Mouse (Mus musculus) left cerebral cortex, postnatal 14 days (tissue): ENCODE results near the gene Abcg1. TPM values are rescaled to one million over a fixed set of nuclear protein-coding genes. Genes with fewer than 3 reads are reported as not detected.
A peak's percentile ranks its signal among the peaks of the same experiment; 100 is the strongest.

ENCODE experiments used
- DNase-seq, 2 experiments: peaks; one replicate each; pipeline ENCODE4 v3.0.0; 2021 to 2022; ENCODE audit warnings: low spot score in 2 of 2, mixed read lengths in 1 of 2
- intact Hi-C: fragments of 180-260 bp; cut with DNase I; formaldehyde crosslinking; loops from one replicate; pipeline ENCODE4 v1.15.1; 2025
- long read RNA-seq, 2 experiments: library from polyadenylated mRNA; stranded (forward); transcript quantifications; one replicate each; pipeline ENCODE4 v2.0.0; 2021
- total RNA-seq, 2 experiments: library from RNA; stranded (reverse); gene quantifications; 2 replicates each; pipeline ENCODE4 v1.2.3; 2021

Abcg1 gene
- total RNA-seq: 10 to 100 TPM; 41.6 to 52.7 TPM
- long read RNA-seq, experiment 1, full-length matches to known transcripts: 7 of 13 reads
- long read RNA-seq, experiment 1, partial matches to known transcripts: 1 of 13 reads
- long read RNA-seq, experiment 1, other reads (novel, unspliced or antisense): 5 of 13 reads
- long read RNA-seq, experiment 2, full-length matches to known transcripts: 8 of 13 reads
- long read RNA-seq, experiment 2, partial matches to known transcripts: 4 of 13 reads
- long read RNA-seq, experiment 2, other reads (novel, unspliced or antisense): 1 of 13 reads

DNA sequence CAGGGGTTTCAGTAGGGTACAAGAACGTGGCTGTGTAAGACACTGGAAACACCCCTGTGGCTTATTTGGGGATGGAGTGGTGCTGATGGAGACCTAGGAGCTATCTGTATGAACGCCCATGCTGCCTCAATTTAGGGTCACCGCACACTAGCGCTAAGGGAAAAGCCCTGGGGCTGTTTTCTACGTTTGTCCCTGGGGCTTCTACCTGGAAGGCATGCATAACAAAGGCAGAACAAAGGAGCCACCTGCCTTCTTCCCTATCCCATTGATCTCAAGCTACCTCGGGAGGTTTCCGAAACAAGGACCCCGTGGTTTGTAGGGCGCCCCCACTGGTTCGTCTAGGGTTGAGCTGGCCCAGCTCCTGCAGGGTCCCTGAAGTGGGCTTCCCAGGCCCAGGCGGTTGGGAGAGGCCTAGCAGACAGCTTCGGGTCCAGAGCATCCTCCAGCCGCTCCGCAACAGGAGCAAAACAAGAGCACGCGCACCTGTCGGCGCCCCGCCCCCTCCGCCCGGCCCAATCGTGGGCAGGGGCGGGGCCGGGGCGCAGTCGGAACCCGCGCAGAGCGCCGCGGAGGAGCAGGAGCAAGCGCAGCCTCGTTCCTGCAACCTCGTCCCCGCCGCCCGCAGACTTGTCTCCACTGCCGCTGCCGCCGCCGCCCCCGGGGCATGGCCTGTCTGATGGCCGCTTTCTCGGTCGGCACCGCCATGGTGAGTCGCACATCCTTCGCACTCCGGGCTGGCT lies at the start of gene Abcg1:
Abcg1 (plus strand) TSS at position 525 of the 740 bp plus-strand sequence.
- DNase-seq: peak; percentile 62 to 79
- intact Hi-C loops: loop anchor here (2.0 kb wide), 1 partner anchor 61 kb away; no protein-coding TSS in a partner anchor

GRCm38 (mm10) chr17:31008416-31008815 lies 49.1 kb upstream of the Abcg1 start:
- intact Hi-C loops: no loop called here

GRCm38 (mm10) chr17:31011551-31012394 lies 45.7 kb upstream of the Abcg1 start:
- DNase-seq: peak; percentile 44 to 60
- intact Hi-C loops: loop anchor here (2.0 to 10.0 kb wide), 4 partner anchors 107 to 483 kb away; no protein-coding TSS in a partner anchor

More at GRCm38 (mm10) chr17:31008416-31008815, 49.1 kb upstream of the Abcg1 start:
- DNase-seq: no peak

DNA sequence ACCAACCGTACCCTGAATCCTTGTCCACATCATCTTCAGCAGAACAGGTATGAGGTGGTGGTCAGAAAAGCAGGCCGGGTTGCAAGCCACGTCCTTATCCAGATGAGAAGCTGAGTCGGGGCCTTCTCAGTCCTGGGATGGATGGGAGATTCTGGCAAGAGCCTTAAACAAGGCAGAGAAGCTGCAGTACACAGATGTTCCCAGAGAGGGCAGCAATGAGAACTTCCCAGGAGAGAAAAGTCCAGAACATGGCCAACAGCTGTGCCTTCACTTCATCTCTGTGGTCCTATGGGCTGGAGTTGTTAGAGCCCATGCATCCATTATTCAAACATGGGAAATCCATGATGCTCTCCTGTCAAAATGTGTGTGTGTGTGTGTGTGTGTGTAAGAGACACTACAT lies 39.2 kb upstream of the Abcg1 start:
- DNase-seq: peak; percentile 72 to 73
- intact Hi-C loops: loop anchor here (2.0 to 10.0 kb wide), 3 partner anchors 41 to 477 kb away; no protein-coding TSS in a partner anchor

DNA sequence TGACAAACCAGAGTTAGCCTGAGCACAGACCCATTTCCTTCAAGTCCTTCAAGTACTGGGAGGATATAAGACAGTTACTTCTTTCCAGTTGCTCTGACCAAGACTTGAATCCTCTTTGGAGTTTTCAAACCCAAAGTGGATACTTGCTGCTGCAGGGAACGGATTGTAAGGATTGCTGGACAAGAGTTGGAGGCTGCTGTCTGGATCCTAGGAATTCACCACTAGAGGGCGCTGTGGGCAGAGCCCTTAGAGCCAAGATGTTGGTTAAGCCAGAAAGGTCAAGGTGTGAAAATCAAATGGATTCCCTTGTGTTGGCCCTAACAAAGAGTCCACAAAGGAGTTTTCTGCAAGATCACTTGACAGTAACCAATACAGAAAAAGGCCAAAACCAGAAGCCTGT lies 38.0 kb upstream of the Abcg1 start:
- intact Hi-C loops: loop anchor here (2.0 to 10.0 kb wide), 3 partner anchors 39 to 475 kb away; no protein-coding TSS in a partner anchor
- peak; percentile 54 to 73 for DNase-seq

DNA sequence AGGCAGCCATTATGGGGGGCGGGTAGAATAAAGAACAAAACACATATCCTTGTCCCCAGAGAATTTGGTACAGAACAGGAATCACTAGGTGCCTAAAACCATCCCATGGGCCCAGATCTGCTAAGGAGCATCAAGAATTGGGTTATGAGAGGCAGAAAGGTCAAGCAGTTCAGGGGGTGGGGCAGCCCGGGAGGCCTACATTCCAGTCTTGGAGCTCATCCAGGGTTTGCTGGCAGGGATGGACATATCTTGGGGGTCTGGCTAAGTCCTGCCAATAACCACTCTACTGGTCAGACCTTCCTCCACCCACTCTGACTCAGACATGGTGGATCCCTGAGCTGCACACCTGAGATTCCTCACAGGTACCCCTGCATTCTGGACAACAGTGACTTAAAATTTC lies 37.4 kb upstream of the Abcg1 start:
- intact Hi-C loops: no loop called here
- no peak for DNase-seq

GRCm38 (mm10) chr17:31021276-31021675 lies 36.2 kb upstream of the Abcg1 start:
- intact Hi-C loops: no loop called here
- DNase-seq: no peak

GRCm38 (mm10) chr17:31024125-31024781 lies 33.2 kb upstream of the Abcg1 start:
- intact Hi-C loops: no loop called here

DNA sequence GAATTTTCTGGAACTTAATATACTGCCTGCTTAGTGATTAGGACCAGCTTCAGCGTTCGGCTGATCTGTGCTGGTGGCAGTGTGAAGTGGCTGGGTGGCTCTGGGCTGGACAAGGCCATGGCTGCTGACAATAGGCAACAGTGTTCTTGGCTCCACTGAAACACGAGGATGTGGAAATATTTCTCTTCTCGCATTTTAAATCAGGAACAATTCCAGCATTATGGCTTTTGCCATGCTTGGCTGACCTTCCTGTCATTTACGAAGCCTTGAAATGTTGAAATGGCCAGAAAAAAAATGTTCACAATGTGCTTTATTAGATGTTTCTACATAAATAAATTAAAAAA lies 32.7 kb upstream of the Abcg1 start:
- intact Hi-C loops: no loop called here
- no peak for DNase-seq

More at GRCm38 (mm10) chr17:31024125-31024781, 33.2 kb upstream of the Abcg1 start:
- no peak for DNase-seq

GRCm38 (mm10) chr17:31026986-31027385 lies 30.5 kb upstream of the Abcg1 start:
- DNase-seq: no peak
- intact Hi-C loops: no loop called here

GRCm38 (mm10) chr17:31027723-31028122 lies 29.8 kb upstream of the Abcg1 start:
- DNase-seq: peak in 1 of 2 experiments; percentile 62
- intact Hi-C loops: no loop called here

DNA sequence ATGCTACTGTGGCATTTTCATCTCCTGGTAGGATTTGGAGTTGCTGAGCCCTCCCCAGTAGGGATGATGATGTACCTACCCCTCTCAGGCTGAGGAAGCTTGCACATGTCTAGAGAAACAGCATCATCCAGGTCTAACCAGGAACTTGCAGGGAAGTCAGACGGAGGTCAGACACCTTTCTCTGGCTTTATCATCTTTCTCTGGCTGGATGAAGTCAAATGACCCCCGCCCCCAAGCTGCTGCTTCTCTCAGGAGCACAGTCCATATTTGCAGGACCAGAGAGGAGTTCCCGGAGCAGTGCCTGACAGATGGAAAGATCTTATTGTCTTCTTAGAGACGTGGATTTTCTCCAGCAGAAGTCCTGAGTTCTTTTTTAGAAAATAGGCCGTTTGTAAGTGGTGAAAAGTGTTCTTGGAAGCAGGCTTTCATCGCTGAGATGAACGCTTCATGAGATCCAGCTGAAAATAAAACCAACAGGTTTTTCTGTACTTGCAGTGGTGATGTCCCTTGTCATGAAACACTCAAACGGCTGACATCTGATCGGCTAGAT lies 28.6 kb upstream of the Abcg1 start:
- intact Hi-C loops: no loop called here
- DNase-seq: no peak

GRCm38 (mm10) chr17:31029407-31029806 lies 28.1 kb upstream of the Abcg1 start:
- intact Hi-C loops: no loop called here
- DNase-seq: no peak

DNA sequence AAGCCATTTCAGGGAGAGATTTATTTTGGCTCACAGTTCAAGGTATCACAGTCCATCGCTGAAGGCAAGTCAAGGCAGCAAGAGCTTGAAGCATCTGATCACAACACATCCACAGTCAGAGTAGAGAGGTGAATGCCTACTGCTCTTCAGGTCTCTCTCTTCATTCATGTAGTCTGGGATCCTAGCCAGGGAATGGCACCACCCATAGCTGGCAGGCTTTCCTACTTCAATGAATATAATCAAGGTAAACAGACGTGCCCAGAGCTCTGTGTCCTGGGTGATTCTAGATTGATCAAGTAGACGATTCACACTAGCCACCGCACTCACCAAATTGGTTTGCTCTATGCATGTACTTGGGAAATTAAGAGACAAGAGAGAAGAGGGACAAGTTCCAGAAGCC lies 25.1 kb upstream of the Abcg1 start:
- intact Hi-C loops: no loop called here
- no peak for DNase-seq

- no peak for DNase-seq
- intact Hi-C loops: no loop called here
These were observed 24.2 kb upstream of the Abcg1 start for GRCm38 (mm10) chr17:31033251-31033650.

DNA sequence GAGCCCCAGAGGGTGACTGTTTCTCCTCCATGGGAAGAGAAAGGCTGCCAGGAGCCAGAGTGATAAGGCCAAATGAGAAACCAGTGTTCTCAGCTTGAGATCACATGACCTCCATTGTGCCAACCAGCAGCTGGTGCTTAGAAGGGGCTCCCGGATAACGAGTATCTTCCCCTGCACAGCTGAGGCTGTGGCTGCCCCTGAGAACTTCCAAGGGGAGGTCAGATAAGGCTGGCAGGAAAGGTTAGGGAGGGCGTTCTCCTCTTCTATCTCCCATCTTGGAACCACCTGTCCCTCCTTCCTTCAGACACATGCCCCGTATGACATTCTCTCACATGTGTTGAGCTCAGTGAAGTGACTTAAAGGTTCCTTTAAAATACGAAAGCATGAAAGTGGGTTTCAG lies 23.3 kb upstream of the Abcg1 start:
- intact Hi-C loops: no loop called here
- no peak for DNase-seq

DNA sequence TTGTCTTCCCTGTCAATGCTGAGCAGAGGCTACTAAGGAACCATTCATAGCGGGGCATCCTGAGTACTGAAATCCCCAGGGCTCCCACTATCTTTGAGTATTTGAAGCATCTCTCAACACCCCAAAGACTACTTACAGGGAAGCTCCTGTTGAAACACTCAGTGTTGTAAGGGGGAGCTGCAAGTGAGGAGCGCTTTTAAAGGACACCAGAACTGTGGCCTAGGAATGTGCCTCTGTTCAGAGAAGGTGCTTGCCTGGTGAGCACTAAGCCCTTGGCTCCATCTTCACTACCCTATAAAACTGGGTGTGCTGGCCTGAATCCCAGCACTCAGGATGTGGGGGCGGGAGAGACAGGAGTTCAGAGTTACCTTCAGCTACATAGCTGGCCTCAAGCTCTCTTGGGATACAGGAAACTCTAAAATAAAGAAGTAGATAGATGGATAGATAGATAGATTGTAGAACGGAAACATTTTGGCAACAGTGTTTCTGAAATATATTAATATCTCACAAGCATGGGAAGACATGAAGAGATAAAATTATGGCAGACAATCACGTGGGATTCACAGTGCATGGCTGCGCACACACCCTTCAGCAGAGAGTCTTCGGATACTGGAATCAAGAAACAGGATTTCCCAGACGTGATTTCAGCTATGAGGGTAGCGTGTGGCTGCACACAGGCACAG lies 22.7 kb upstream of the Abcg1 start:
- DNase-seq: no peak
- intact Hi-C loops: no loop called here

DNA sequence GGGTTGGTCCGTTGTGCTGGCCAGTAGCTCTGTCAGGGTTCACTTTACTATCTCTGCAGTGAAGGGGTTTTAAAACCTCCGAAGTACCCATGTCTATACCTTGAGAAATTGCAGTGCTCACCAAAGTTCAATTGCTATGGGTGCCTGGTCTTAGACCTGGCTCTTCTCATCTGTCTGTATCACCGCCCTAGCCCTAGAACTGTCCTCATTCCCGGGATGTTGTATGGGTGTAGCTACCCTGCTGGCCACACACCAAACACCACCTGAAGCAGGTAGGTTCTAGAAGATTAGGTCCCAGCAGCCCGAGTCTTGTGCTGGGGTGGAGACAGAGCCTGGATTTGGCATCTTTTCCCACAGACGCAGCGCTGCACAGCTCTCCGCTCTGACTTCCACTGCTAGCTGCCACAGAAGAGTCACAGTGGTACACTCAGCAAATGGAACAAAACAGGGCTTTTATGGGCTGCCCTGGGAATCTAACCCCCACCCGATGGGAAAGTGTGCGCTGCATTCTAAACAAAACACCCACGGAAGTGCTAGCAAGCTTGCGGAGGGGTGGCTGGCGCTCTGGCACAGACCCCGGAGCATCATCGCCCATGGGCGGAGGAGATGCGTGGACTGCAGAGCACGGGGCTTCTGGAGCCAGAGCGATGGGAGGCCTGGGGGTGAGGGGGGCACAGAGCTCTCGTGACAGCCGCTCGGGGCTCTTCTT lies 21.2 kb upstream of the Abcg1 start:
- peak; percentile 61 to 72 for DNase-seq
- intact Hi-C loops: no loop called here
